Mouse (Mus musculus) G1E (cell line): Measurements from ENCODE around the gene Cdk17.

Source experiments
- CTCF ChIP-seq: IDR thresholded peaks from 2 replicates; pipeline ENCODE4 v1.5.1; 2012; ENCODE audit warnings: low read depth, low read length, inconsistent platforms, mixed read lengths
- GATA1 ChIP-seq: IDR thresholded peaks from 2 replicates; pipeline ENCODE4 v1.6.1; 2012; ENCODE audit warnings: borderline replicate concordance, low read length, inconsistent platforms, mixed read lengths
- GATA2 ChIP-seq: IDR thresholded peaks from 2 replicates; pipeline ENCODE4 v1.6.1; 2012; ENCODE audit warnings: low read depth, low read length, inconsistent platforms, borderline replicate concordance
- POLR2AphosphoS5 ChIP-seq: IDR thresholded peaks from 2 replicates; pipeline ENCODE4 v1.6.1; 2012; ENCODE audit warnings: low read depth, low read length, inconsistent platforms; ENCODE audit not compliant: insufficient replicate concordance
- TAL1 ChIP-seq: conservative IDR thresholded peaks from 2 replicates; pipeline ENCODE4 v1.6.1; 2012; ENCODE audit warnings: low read depth, low read length, inconsistent platforms, mixed read lengths

- TF ChIP-seq CTCF: no peak
- no peak for TF ChIP-seq POLR2AphosphoS5
- no peak for TF ChIP-seq GATA1
- no peak for TF ChIP-seq TAL1
- no peak for TF ChIP-seq GATA2
These were observed 31.3 kb upstream of the Cdk17 start for GRCm38 (mm10) chr10:93129345-93129744.
